Mouse (Mus musculus) heart, adult 2 months (tissue): ENCODE data around the gene Grk4. TPM values are rescaled to one million over a fixed set of nuclear protein-coding genes. Genes with fewer than 3 reads are reported as not detected.
A peak's percentile ranks its signal among the peaks of the same experiment; 100 is the strongest.
"Not testable (repeated sequence)": the region's sequence is repeated elsewhere in the genome, so short reads cannot be mapped to it uniquely, and the experiment has no call there.

Source experiments
- DNase-seq, 2 experiments: peaks; one replicate each; pipeline ENCODE4 v3.0.0; 2021
- H3K27ac ChIP-seq: fragments of 200-600 bp; 2 replicates; pipeline ENCODE4 v1.8.1; 2022
- H3K27me3 ChIP-seq: fragments of 200-500 bp; 2 replicates; pipeline ENCODE4 v1.6.1; 2012; ENCODE audit warnings: mild to moderate bottlenecking, low read length, inconsistent platforms, mixed read lengths; ENCODE audit not compliant: control insufficient read depth, insufficient read depth
- H3K36me3 ChIP-seq: fragments of 200-500 bp; 2 replicates; pipeline ENCODE4 v1.6.1; 2012; ENCODE audit warnings: low read length, inconsistent platforms; ENCODE audit not compliant: control insufficient read depth, insufficient read depth
- H3K4me1 ChIP-seq: fragments of 200-500 bp; 2 replicates; pipeline ENCODE4 v1.6.1; 2011; ENCODE audit warnings: low read length; ENCODE audit not compliant: control insufficient read depth, insufficient read depth
- H3K4me3 ChIP-seq: fragments of 200-600 bp; 2 replicates; pipeline ENCODE4 v1.8.1; 2022
- H3K79me2 ChIP-seq: fragments of 200-500 bp; replicated peaks from 2 replicates; pipeline ENCODE4 v1.6.1; 2012; ENCODE audit warnings: mild to moderate bottlenecking, inconsistent platforms, low read length, moderate library complexity, mixed read lengths; ENCODE audit not compliant: control insufficient read depth, insufficient read depth
- H3K9ac ChIP-seq: fragments of 200-500 bp; 2 replicates; pipeline ENCODE4 v1.6.1; 2012; ENCODE audit warnings: low read depth, mild to moderate bottlenecking, control low read depth, inconsistent platforms, low read length, mixed read lengths
- CTCF ChIP-seq: fragments of 200-600 bp; IDR thresholded peaks from 2 replicates; pipeline ENCODE4 v1.8.1; 2022; ENCODE audit warnings: antibody characterized with exemption, mild to moderate bottlenecking, moderate library complexity
- EP300 ChIP-seq: fragments of 200-500 bp; IDR thresholded peaks from 2 replicates; pipeline ENCODE4 v1.6.1; 2011; ENCODE audit warnings: low read depth, low read length, control low read depth; ENCODE audit not compliant: insufficient read depth
- POLR2A ChIP-seq: fragments of 200-500 bp; IDR thresholded peaks from 2 replicates; pipeline ENCODE4 v1.6.1; 2011; ENCODE audit warnings: mild to moderate bottlenecking, low read depth, low read length, control low read depth; ENCODE audit not compliant: insufficient read depth
- WGBS: fragments of 180-500 bp; shearing (Covaris S2); methylation state at CpG from one replicate; pipeline ENCODE4 v1.1.7; 2018; 5-methylcytosine and 5-hydroxymethylcytosine counted together
- intact Hi-C: fragments of 180-260 bp; cut with DNase I; formaldehyde crosslinking; loops from one replicate; pipeline ENCODE4 v1.15.1; 2025
- polyA plus RNA-seq: library from polyadenylated mRNA; depleted of rRNA; stranded (reverse); fragments of >200 nt; gene quantifications from 2 replicates; pipeline ENCODE4 v1.2.3, GENCODE M21; 2012
- total RNA-seq, 2 experiments: library from RNA; stranded (reverse); gene quantifications; 2 replicates each; pipeline ENCODE4 v1.2.3; 2021

Grk4 gene
- total and polyA plus RNA-seq, 3 experiments: 0.74 to 0.84 (median 0.84) TPM

DNA sequence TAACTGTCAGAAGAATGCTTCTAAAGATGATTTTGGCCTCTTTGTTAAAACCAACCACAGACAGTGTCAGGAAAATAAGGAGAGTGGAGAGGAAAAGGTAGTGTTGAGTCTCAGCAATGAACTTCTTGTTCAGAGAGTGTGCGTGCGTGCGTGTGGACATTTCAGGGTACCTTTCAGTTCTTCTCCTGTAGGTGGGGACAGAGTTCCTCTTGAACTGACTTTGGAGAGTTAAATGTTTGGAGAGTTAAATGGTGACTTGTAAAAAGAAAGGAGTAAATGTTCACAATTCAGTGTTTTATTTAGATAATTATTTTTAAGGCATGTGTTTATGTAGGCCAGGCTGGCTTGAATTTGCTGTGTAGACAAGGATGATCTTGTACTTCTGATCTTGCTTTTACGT lies 10.1 kb downstream of the Grk4 start:
- no peaks in the 10 kb centered on the region; the same call in 1 of the 2 replicates for H3K36me3 ChIP-seq
- TF ChIP-seq CTCF: peak; percentile 23; the same call in 1 of the 2 replicates
- TF ChIP-seq POLR2A: no peak
- no peak overlapping the region for H3K27ac ChIP-seq
- no peak for DNase-seq
- H3K4me3 ChIP-seq: no peak overlapping the region
- H3K9ac ChIP-seq: no peak overlapping the region
- intact Hi-C loops: no loop called here
- WGBS: 95% methylated on average over 4 of the region's 4 CpGs
- H3K4me1 ChIP-seq: no peaks in the 10 kb centered on the region
- H3K27me3 ChIP-seq: no peaks in the 10 kb centered on the region
- no peaks in the 10 kb centered on the region for H3K79me2 ChIP-seq

DNA sequence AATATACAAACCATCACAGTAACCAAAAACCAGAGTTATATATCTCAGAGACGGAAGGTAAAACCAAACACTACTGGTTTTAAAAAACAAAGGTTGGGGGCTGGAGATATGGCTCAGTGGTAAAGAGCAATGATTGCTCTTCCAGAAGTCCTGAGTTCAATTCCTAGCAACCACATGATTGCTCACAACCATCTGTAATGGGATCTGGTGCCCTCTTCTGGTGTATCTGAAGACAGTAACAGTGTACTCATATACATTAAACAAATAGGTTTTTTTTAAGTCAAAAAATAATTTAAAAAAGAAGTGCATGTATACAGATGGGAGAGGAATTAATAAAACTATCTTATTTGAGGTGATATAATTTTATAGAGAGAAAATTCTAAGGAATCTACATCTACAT lies 29.7 kb downstream of the Grk4 start:
- no peaks in the 10 kb centered on the region for H3K27me3 ChIP-seq
- WGBS: 95% methylated on average over 1 of the region's 1 CpGs
- no peak overlapping the region for H3K4me3 ChIP-seq
- TF ChIP-seq CTCF (no peak), POLR2A (no peak), EP300 (no peak)
- H3K36me3 ChIP-seq: no peaks in the 10 kb centered on the region
- no peaks in the 10 kb centered on the region for H3K79me2 ChIP-seq
- no peak overlapping the region for H3K27ac ChIP-seq
- intact Hi-C loops: no loop called here
- H3K4me1 ChIP-seq: no peaks in the 10 kb centered on the region
- no peak overlapping the region for H3K9ac ChIP-seq
- DNase-seq: no peak

DNA sequence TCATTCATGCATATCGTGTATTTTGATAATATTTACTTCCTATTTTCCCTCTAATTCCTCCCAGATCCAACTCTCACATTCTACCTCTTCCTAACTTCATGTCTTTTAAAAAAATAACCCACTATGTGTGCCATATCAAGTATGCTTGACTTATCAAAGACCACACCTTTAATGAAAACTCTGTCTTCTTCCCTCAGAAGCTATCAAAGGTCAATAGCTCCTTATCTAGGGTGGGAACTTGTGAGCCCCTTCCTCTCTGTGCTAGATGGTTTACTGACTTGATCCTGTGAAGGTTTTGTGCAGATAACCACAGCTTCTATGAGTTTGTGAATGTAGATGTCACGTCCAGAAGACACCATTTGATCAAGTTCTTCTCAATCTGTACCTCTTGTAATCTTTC lies 32.6 kb downstream of the Grk4 start:
- peaks cover 1% of the 10 kb centered on the region; the same call in 1 of the 2 replicates for H3K4me1 ChIP-seq
- no peaks in the 10 kb centered on the region; the same call in 1 of the 2 replicates for H3K36me3 ChIP-seq
- H3K27ac ChIP-seq: no peak overlapping the region
- 52% methylated on average over 2 of the region's 2 CpGs for WGBS
- TF ChIP-seq POLR2A: no peak
- no peak for TF ChIP-seq CTCF
- no peak for TF ChIP-seq EP300
- H3K4me3 ChIP-seq: no peak overlapping the region
- H3K27me3 ChIP-seq: no peaks in the 10 kb centered on the region
- intact Hi-C loops: no loop called here
- H3K79me2 ChIP-seq: no peaks in the 10 kb centered on the region
- no peak overlapping the region for H3K9ac ChIP-seq
- no peak for DNase-seq

DNA sequence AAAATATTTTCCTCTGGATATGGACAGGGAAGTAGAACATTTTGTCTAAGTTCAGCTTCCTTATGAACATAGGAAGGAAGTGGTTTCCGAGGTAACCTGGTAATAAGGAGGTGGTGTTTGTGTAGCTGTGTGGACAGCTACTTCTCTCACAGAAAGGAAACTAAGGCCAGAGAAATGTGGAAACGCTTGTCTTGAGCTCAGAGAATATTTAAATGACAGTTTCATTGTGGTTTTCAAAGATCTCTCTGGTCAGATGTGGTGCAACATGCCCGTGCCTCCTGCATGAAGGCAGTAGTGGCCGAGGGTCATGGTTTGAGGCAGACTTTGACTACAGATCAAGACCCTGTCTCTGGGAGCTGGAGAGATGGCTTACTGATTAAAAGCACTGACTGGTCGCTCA lies 35.3 kb downstream of the Grk4 start:
- no peaks in the 10 kb centered on the region; the same call in 1 of the 2 replicates for H3K36me3 ChIP-seq
- H3K79me2 ChIP-seq: no peaks in the 10 kb centered on the region
- H3K27ac ChIP-seq: no peak overlapping the region
- WGBS: 61% methylated on average over 5 of the region's 5 CpGs
- H3K27me3 ChIP-seq: no peaks in the 10 kb centered on the region
- TF ChIP-seq CTCF (no peak), POLR2A (no peak), EP300 (no peak)
- peaks cover 1% of the 10 kb centered on the region; the same call in 1 of the 2 replicates for H3K4me1 ChIP-seq
- DNase-seq: no peak
- intact Hi-C loops: no loop called here
- no peak overlapping the region for H3K4me3 ChIP-seq
- H3K9ac ChIP-seq: no peak overlapping the region

DNA sequence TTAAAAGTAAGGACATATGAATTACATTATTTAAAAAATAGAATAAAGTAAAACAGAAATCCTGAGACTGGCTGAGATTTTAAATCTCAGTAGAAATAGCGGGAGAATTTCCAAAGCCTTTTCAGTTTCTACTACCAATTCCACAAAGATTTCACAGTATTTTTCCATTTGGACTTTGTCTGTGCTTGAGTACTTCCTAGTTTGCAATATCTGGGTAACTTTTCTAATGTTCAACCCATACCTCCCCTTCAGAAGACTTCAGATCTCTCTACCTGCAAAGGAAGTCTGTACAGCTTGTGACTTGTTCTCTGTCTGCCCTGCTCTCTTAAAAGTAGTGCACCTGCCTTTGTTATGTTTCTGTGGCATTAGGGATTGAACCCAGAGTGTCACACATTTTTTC lies 48.3 kb downstream of the Grk4 start:
- 91% methylated on average over 1 of the region's 1 CpGs for WGBS
- no peak for DNase-seq
- intact Hi-C loops: no loop called here

DNA sequence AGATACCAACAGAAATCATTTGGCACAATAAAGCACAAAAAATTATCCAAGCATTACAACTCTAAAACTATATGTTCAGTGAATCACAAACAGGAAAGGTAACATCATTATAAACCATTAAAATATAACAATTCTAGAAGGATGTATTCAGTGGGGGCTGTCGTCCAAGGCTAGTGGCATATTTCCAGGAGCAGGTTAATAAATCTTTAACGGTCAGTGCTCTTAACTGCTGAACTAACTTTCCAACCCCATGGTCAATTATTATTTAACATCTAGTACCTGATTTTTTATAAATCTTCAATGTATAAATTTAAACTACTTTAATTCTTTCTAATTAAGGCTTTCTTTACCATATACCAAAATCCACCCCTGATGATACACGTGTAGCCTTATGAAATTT lies 54.2 kb downstream of the Grk4 start:
- DNase-seq, H3K27ac ChIP-seq, H3K4me3 ChIP-seq, H3K27me3 ChIP-seq, H3K9ac ChIP-seq, H3K79me2 ChIP-seq, H3K4me1 ChIP-seq, intact Hi-C loops, H3K36me3 ChIP-seq: not testable (repeated sequence)
- 67% methylated on average over 3 of the region's 3 CpGs for whole genome bisulfite sequencing

More for the DNA sequence above, 48.3 kb downstream of the Grk4 start:
- Histone ChIP-seq H3K4me1 (no peaks in the 10 kb centered on the region), H3K79me2 (no peaks in the 10 kb centered on the region), H3K4me3 (no peak overlapping the region), H3K27me3 (no peaks in the 10 kb centered on the region), H3K36me3 (no peaks in the 10 kb centered on the region), H3K27ac (no peak overlapping the region), H3K9ac (no peak overlapping the region)
- TF ChIP-seq CTCF (no peak), EP300 (no peak), POLR2A (no peak)

DNA sequence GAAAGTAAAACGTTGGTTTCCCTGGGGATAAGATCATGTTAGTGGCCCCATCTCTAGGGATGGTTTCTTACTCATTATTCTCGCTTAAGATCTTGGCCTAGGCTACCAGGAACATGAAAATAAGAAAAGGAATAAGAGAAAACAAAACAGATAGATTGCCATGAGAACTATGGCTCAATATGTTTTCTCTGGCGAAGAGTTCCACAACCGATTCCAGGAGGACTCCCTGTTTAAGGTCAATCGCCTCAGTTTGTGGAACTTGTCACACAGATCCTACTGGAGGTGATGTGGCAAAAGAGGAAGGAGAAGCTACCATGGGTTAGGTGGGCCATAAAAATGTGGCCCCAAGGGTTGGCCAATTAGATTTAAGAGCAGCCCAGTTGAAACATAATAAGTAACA lies 54.6 kb downstream of the Grk4 start:
- Histone ChIP-seq H3K79me2 (no peaks in the 10 kb centered on the region), H3K36me3 (no peaks in the 10 kb centered on the region), H3K4me1 (no peaks in the 10 kb centered on the region), H3K9ac (no peak overlapping the region), H3K27ac (no peak overlapping the region), H3K4me3 (no peak overlapping the region), H3K27me3 (no peaks in the 10 kb centered on the region)
- no peak for DNase-seq
- intact Hi-C loops: no loop called here
- TF ChIP-seq EP300 (no peak), CTCF (no peak), POLR2A (no peak)
- WGBS: 71% methylated on average over 5 of the region's 5 CpGs
